Mouse (Mus musculus) CH12.LX (cell line): ENCODE measurements around the gene Tmbim4. TPM values are rescaled to one million over a fixed set of nuclear protein-coding genes. Genes with fewer than 3 reads are reported as not detected.

Experiments
- DNase-seq: peaks from one replicate; pipeline ENCODE4 v3.0.0-alpha.2; 2013; ENCODE audit errors: extremely low read depth
- H3K27ac ChIP-seq: 2 replicates; pipeline ENCODE4 v1.5.1; 2012; ENCODE audit warnings: low read depth, mild to moderate bottlenecking, control low read depth, moderate library complexity; ENCODE audit not compliant: insufficient read depth
- H3K27me3 ChIP-seq: replicated peaks from 2 replicates; pipeline ENCODE3; 2012; ENCODE audit warnings: inconsistent platforms
- H3K36me3 ChIP-seq, 2 experiments: replicated peaks in 1 of 2; 2 replicates each; pipeline versions ENCODE3 to v1.6.1; 2012; ENCODE audit warnings: inconsistent platforms in 1 of 2, low read length in 1 of 2, mild to moderate bottlenecking in 1 of 2, mixed read lengths in 1 of 2, moderate library complexity in 1 of 2; ENCODE audit not compliant: control insufficient read depth in 1 of 2, insufficient read depth in 1 of 2
- H3K4me1 ChIP-seq, 2 experiments: 2 replicates each; pipeline ENCODE4 v1.6.1; 2012; ENCODE audit warnings: inconsistent platforms in 1 of 2, moderate library complexity in 1 of 2; ENCODE audit not compliant: insufficient read depth in 2 of 2, control insufficient read depth in 1 of 2
- H3K4me2 ChIP-seq: 2 replicates; pipeline ENCODE4 v1.6.1; 2012; ENCODE audit warnings: low read depth, mild to moderate bottlenecking, control low read depth; ENCODE audit not compliant: poor library complexity, insufficient read depth, severe bottlenecking
- H3K4me3 ChIP-seq, 3 experiments: fragments of 150-350 bp in 1 of 3; sonication (generic) in 1 of 3; replicated peaks in 1 of 3; 2 replicates each; pipeline versions ENCODE3 to v1.5.1; 2011 to 2012; ENCODE audit warnings: low read depth in 2 of 3, low read length in 2 of 3, mild to moderate bottlenecking in 2 of 3, moderate library complexity in 2 of 3, control low read depth in 1 of 3, improper control_type of control experiment in 1 of 3, inconsistent platforms in 1 of 3, mixed read lengths in 1 of 3; ENCODE audit not compliant: poor library complexity in 1 of 3
- H3K79me2 ChIP-seq: replicated peaks from 2 replicates; pipeline ENCODE4 v1.6.1; 2012; ENCODE audit warnings: mild to moderate bottlenecking, moderate library complexity; ENCODE audit not compliant: control insufficient read depth, poor library complexity, insufficient read depth, severe bottlenecking; ENCODE audit errors: extremely low read depth
- H3K9ac ChIP-seq: 2 replicates; pipeline ENCODE4 v1.6.1; 2012; ENCODE audit warnings: low read depth, mild to moderate bottlenecking, control low read depth, moderate library complexity; ENCODE audit not compliant: insufficient read depth
- H3K9me3 ChIP-seq: replicated peaks from 2 replicates; pipeline ENCODE3; 2012; ENCODE audit warnings: low read length, inconsistent platforms, mixed read lengths
- CTCF ChIP-seq, 2 experiments: IDR thresholded peaks in 1 of 2; conservative IDR thresholded peaks in 1 of 2; 2 replicates each; pipeline ENCODE4 v1.5.1; 2011 to 2012; ENCODE audit warnings: low read depth in 2 of 2, low read length in 2 of 2, improper control_type of control experiment in 1 of 2, inconsistent platforms in 1 of 2, mild to moderate bottlenecking in 1 of 2, moderate library complexity in 1 of 2
- E2F4 ChIP-seq: IDR thresholded peaks from 2 replicates; pipeline ENCODE4 v1.6.1; 2011; ENCODE audit warnings: low read depth, low read length, improper control_type of control experiment; ENCODE audit not compliant: insufficient replicate concordance
- EP300 ChIP-seq: IDR thresholded peaks from 2 replicates; pipeline ENCODE4 v1.6.1; 2011; ENCODE audit warnings: low read length, improper control_type of control experiment
- ETS1 ChIP-seq: conservative IDR thresholded peaks from 2 replicates; pipeline ENCODE4 v1.6.1; 2012; ENCODE audit warnings: low read depth, mild to moderate bottlenecking, inconsistent platforms, low read length, improper control_type of control experiment, moderate library complexity
- GABPA ChIP-seq: IDR thresholded peaks from 2 replicates; pipeline ENCODE4 v1.6.1; 2012; ENCODE audit warnings: low read depth, low read length, improper control_type of control experiment, inconsistent platforms; ENCODE audit not compliant: insufficient replicate concordance
- HCFC1 ChIP-seq: IDR thresholded peaks from 2 replicates; pipeline ENCODE4 v1.6.1; 2012; ENCODE audit warnings: low read depth, mild to moderate bottlenecking, inconsistent platforms, low read length, improper control_type of control experiment
- JUND ChIP-seq: conservative IDR thresholded peaks from 2 replicates; pipeline ENCODE4 v1.6.1; 2011; ENCODE audit warnings: low read depth, low read length, improper control_type of control experiment
- MAX ChIP-seq: IDR thresholded peaks from 2 replicates; pipeline ENCODE4 v1.6.1; 2011; ENCODE audit warnings: low read length, improper control_type of control experiment
- MEF2A ChIP-seq: IDR thresholded peaks from 2 replicates; pipeline ENCODE4 v1.6.1; 2014; ENCODE audit warnings: low read depth, mild to moderate bottlenecking, inconsistent platforms, low read length, improper control_type of control experiment, borderline replicate concordance
- MXI1 ChIP-seq: IDR thresholded peaks from 2 replicates; pipeline ENCODE4 v1.6.1; 2011; ENCODE audit warnings: mild to moderate bottlenecking, low read depth, low read length, improper control_type of control experiment
- NELFE ChIP-seq: IDR thresholded peaks from 2 replicates; pipeline ENCODE4 v1.6.1; 2011; ENCODE audit warnings: low read depth, low read length, improper control_type of control experiment
- PAX5 ChIP-seq: IDR thresholded peaks from 2 replicates; pipeline ENCODE4 v1.6.1; 2012; ENCODE audit warnings: low read length, inconsistent platforms, mixed read lengths
- POLR2AphosphoS2 ChIP-seq: IDR thresholded peaks from 2 replicates; pipeline ENCODE4 v1.6.1; 2011; ENCODE audit warnings: low read depth, low read length, improper control_type of control experiment
- RCOR1 ChIP-seq: conservative IDR thresholded peaks from 2 replicates; pipeline ENCODE4 v1.6.1; 2012; ENCODE audit warnings: low read depth, mild to moderate bottlenecking, inconsistent platforms, low read length, improper control_type of control experiment
- SIN3A ChIP-seq: IDR thresholded peaks from 2 replicates; pipeline ENCODE4 v1.6.1; 2012; ENCODE audit warnings: low read length, improper control_type of control experiment, inconsistent platforms
- TBP ChIP-seq: conservative IDR thresholded peaks from 2 replicates; pipeline ENCODE4 v1.6.1; 2011; ENCODE audit warnings: low read depth, low read length, improper control_type of control experiment
- ZMIZ1 ChIP-seq: IDR thresholded peaks from 2 replicates; pipeline ENCODE4 v1.6.1; 2012; ENCODE audit warnings: low read depth, mild to moderate bottlenecking, inconsistent platforms, low read length, improper control_type of control experiment
- dilution Hi-C: fragments of 300-500 bp; cut with MboI; formaldehyde crosslinking; loops from 2 replicates; pipeline ENCODE4 v1.14.3; 2020; ENCODE audit warnings: low sequenced_read_pairs; ENCODE audit not compliant: extremely low pct_unique_long_range_greater_than_20kb, extremely low pct_ligation_motif_present
- in situ Hi-C: fragments of 300-500 bp; cut with MboI; formaldehyde crosslinking; loops from 3 replicates; pipeline ENCODE4 v1.14.3; 2019; ENCODE audit warnings: low sequenced_read_pairs, low pct_ligation_motif_present, low pct_unique_long_range_greater_than_20kb, mixed read lengths
- polyA plus RNA-seq: library from polyadenylated mRNA; unstranded; fragments of >175 nt; gene quantifications from 2 replicates; pipeline ENCODE4 v1.2.1, GENCODE M21; 2012; ENCODE audit warnings: low read depth; ENCODE audit not compliant: insufficient read length
- total RNA-seq, 2 experiments: library from RNA; depleted of rRNA; stranded (reverse); fragments of 300-350 nt in 1 of 2; fragments of >200 nt in 1 of 2; gene quantifications; 2 replicates each; pipeline ENCODE4 v1.2.3; 2012 to 2014

The Tmbim4 gene
- total and polyA plus RNA-seq, 3 experiments, result 97.8 to 113 (median 112) TPM

GRCm38 (mm10) chr10:120272270-120272883, 71.0 kb downstream of the Tmbim4 start:
- in situ Hi-C loops (loop anchor here (25.0 kb wide), 1 partner anchor 590 kb away; no protein-coding TSS in a partner anchor), dilution Hi-C loops (no loop called here)
- Histone ChIP-seq H3K27me3 (no peaks in the 10 kb centered on the region), H3K36me3 (no peaks in the 10 kb centered on the region), H3K27ac (no peak overlapping the region), H3K9me3 (no peaks in the 10 kb centered on the region), H3K4me1 (peaks cover 0 to 10% of the 10 kb centered on the region in 2 experiments; a peak in 2 of 4 replicates), H3K9ac (no peak overlapping the region), H3K4me2 (no peak overlapping the region), H3K79me2 (no peaks in the 10 kb centered on the region), H3K4me3 (no peak overlapping the region)
- no peak for DNase-seq
- TF ChIP-seq EP300, result no peak
- no peak for TF ChIP-seq MXI1
- no peak for TF ChIP-seq ZMIZ1
- TF ChIP-seq POLR2AphosphoS2, result no peak
- no peak for TF ChIP-seq ETS1
- no peak for TF ChIP-seq NELFE
- TF ChIP-seq GABPA, result no peak
- TF ChIP-seq TBP, result no peak
- TF ChIP-seq SIN3A, result no peak
- no peak for TF ChIP-seq CTCF (conservative IDR thresholded peaks at IDR 0.05 in 1 of 2, IDR thresholded peaks at IDR 0.05 in 1 of 2; ENCODE audit: low read depth in 2 of 2, low read length in 2 of 2)
- no peak for TF ChIP-seq RCOR1
- TF ChIP-seq, all 38 proteins: peak for 0

- Histone ChIP-seq H3K9ac (no peak overlapping the region), H3K27ac (no peak overlapping the region), H3K27me3 (no peaks in the 10 kb centered on the region), H3K79me2 (no peaks in the 10 kb centered on the region), H3K4me3 (no peak overlapping the region), H3K4me1 (peaks cover 0 to 10% of the 10 kb centered on the region in 2 experiments; a peak in 2 of 4 replicates), H3K36me3 (no peaks in the 10 kb centered on the region), H3K9me3 (no peaks in the 10 kb centered on the region), H3K4me2 (no peak overlapping the region)
- TF ChIP-seq SIN3A (no peak), MAX (no peak), MXI1 (no peak), CTCF (conservative IDR thresholded peaks at IDR 0.05 in 1 of 2, IDR thresholded peaks at IDR 0.05 in 1 of 2; ENCODE audit: low read depth in 2 of 2, low read length in 2 of 2) (no peak), HCFC1 (no peak), JUND (no peak), PAX5 (no peak), E2F4 (no peak), POLR2AphosphoS2 (no peak), ZMIZ1 (no peak), EP300 (no peak), RCOR1 (no peak), ETS1 (no peak), MEF2A (no peak)
- no peak for DNase-seq
- in situ Hi-C loops, result loop anchor here (25.0 kb wide), 1 partner anchor 589 kb away; no protein-coding TSS in a partner anchor
- dilution Hi-C loops, result no loop called here
These were observed 71.9 kb downstream of the Tmbim4 start for GRCm38 (mm10) chr10:120273335-120273734.

Other genes with a start within 250 kb of the Tmbim4 start
- 15.6 and 16.0 TPM in 2 replicates for gene Helb, start 88.6 kb upstream of the Tmbim4 start, total RNA-seq (2012; rRNA removed)
- 21.8 and 22.0 TPM in 2 replicates for gene Helb, start 88.6 kb upstream of the Tmbim4 start, total RNA-seq (2014; rRNA removed)
- gene Helb, start 88.6 kb upstream of the Tmbim4 start, polyA plus RNA-seq, result 15.5 and 16.4 TPM in 2 replicates
- 2.1 and 3.1 TPM in 2 replicates for gene Irak3, start 540 bp downstream of the Tmbim4 start, total RNA-seq (2012; rRNA removed)
- 0.50 TPM in 2 replicates for gene Irak3, start 540 bp downstream of the Tmbim4 start, total RNA-seq (2014; rRNA removed)
- gene Irak3, start 540 bp downstream of the Tmbim4 start, polyA plus RNA-seq, result 0.65 and 1.1 TPM in 2 replicates
- 75.9 and 82.0 TPM in 2 replicates for gene Llph, start 25.5 kb downstream of the Tmbim4 start, total RNA-seq (2012; rRNA removed)
- gene Llph, start 25.5 kb downstream of the Tmbim4 start, total RNA-seq (2014; rRNA removed), result 103 and 118 TPM in 2 replicates
- 237 and 276 TPM in 2 replicates for gene Llph, start 25.5 kb downstream of the Tmbim4 start, polyA plus RNA-seq